Mouse (Mus musculus): ENCODE measurements around the gene Pbx1. TPM values are rescaled to one million over a fixed set of nuclear protein-coding genes. Genes with fewer than 3 reads are reported as not detected.

Gene Pbx1
- polyA plus RNA-seq, 1 experiment, result 141 TPM

DNA sequence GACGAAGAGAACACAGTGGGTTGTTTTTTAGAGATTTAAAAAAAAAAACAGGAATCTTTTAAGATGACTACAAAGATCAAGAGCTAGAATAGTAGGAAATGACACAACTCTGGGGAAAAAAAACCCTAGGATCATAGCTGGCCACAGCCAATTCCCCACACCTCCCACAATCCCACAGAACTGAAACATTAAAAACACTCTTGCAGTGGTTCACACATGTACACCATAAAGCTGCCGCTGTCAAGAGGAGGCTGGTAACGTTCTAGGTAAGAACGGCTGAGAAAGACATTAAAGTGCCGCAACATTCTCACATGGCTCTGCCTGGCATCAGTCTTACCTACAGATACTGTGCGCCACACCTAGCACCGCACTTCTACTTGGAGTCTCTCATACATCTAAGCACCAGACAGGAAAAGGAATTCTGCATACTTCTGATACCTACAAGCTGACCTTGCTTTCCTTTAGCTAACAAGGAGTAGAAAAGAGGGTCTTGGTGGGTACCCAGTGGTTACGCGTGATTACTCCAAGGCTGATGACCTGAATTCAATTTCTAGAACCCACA lies 176.6 kb downstream of the Pbx1 start:
- DNase-seq (ENCODE audit: low read depth), result no peak
- TF ChIP-seq CTCF (IDR thresholded peaks at IDR 0.05; ENCODE audit: borderline replicate concordance, extremely low read depth, insufficient read depth, insufficient read length) (no peak), POLR2A (IDR thresholded peaks at IDR 0.05; ENCODE audit: borderline replicate concordance, extremely low read depth, insufficient read depth, insufficient read length, poor library complexity, severe bottlenecking) (no peak)

- peak; percentile 92 for DNase-seq (ENCODE audit: low read depth)
- TF ChIP-seq CTCF (IDR thresholded peaks at IDR 0.05; ENCODE audit: borderline replicate concordance, extremely low read depth, insufficient read depth, insufficient read length), result no peak
- no peak for TF ChIP-seq POLR2A (IDR thresholded peaks at IDR 0.05; ENCODE audit: borderline replicate concordance, extremely low read depth, insufficient read depth, insufficient read length, poor library complexity, severe bottlenecking)
Measured at GRCm38 (mm10) chr1:168246968-168247724, 184.9 kb downstream of the Pbx1 start.

GRCm38 (mm10) chr1:168245539-168245938 lies 186.5 kb downstream of the Pbx1 start:
- DNase-seq (ENCODE audit: low read depth), result peak; percentile 97
- TF ChIP-seq POLR2A (IDR thresholded peaks at IDR 0.05; ENCODE audit: borderline replicate concordance, extremely low read depth, insufficient read depth, insufficient read length, poor library complexity, severe bottlenecking) (no peak), CTCF (IDR thresholded peaks at IDR 0.05; ENCODE audit: borderline replicate concordance, extremely low read depth, insufficient read depth, insufficient read length) (no peak)

- DNase-seq (ENCODE audit: low read depth), result no peak
- TF ChIP-seq POLR2A (IDR thresholded peaks at IDR 0.05; ENCODE audit: borderline replicate concordance, extremely low read depth, insufficient read depth, insufficient read length, poor library complexity, severe bottlenecking), result no peak
- no peak for TF ChIP-seq CTCF (IDR thresholded peaks at IDR 0.05; ENCODE audit: borderline replicate concordance, extremely low read depth, insufficient read depth, insufficient read length)
Measured at GRCm38 (mm10) chr1:168243759-168244158, 188.3 kb downstream of the Pbx1 start.

DNA sequence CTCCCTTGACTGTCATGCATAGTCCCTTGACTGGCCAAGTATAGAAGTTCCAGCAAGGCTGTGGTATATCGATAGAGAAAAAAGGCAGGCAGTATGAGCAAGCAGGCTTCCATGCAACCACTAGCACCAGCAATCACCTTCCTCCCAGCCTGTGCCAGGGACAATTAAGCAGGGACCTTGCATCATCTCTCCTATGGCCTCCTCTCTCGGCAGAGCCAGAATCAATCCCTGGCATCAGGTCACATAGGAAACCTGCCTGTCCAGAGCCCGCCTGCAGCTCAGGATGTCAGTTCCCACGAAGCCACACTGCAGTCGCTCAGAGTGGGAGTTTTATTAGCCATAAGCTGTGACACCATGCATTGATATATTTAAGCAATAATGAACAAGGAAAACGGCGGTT lies 189.0 kb downstream of the Pbx1 start:
- DNase-seq (ENCODE audit: low read depth), result peak; percentile 50
- TF ChIP-seq CTCF (IDR thresholded peaks at IDR 0.05; ENCODE audit: borderline replicate concordance, extremely low read depth, insufficient read depth, insufficient read length), result no peak
- no peak for TF ChIP-seq POLR2A (IDR thresholded peaks at IDR 0.05; ENCODE audit: borderline replicate concordance, extremely low read depth, insufficient read depth, insufficient read length, poor library complexity, severe bottlenecking)

DNA sequence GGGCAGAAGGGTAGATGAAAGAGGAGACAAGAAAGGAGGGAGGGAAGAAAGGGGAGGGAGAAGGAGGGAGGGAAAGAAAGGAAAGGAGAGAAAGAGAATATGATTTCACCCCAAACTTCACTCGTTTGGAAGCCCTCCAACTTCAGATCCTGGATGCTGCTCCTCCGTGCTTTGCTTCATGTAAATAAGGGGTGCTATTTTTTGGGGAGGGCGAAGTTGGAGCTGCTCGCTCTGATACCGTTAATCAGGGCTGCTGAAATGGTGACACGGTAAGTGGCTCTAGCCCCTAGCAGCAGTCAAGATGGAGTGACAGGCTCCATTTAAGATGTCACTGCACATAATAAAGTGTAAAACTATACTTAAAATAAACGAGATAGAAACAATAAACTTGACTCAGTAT lies 190.8 kb downstream of the Pbx1 start:
- DNase-seq (ENCODE audit: low read depth), result peak; percentile 83
- no peak for TF ChIP-seq POLR2A (IDR thresholded peaks at IDR 0.05; ENCODE audit: borderline replicate concordance, extremely low read depth, insufficient read depth, insufficient read length, poor library complexity, severe bottlenecking)
- TF ChIP-seq CTCF (IDR thresholded peaks at IDR 0.05; ENCODE audit: borderline replicate concordance, extremely low read depth, insufficient read depth, insufficient read length), result no peak

- peak; percentile 92 for DNase-seq (ENCODE audit: low read depth)
- TF ChIP-seq POLR2A (IDR thresholded peaks at IDR 0.05; ENCODE audit: borderline replicate concordance, extremely low read depth, insufficient read depth, insufficient read length, poor library complexity, severe bottlenecking) (no peak), CTCF (IDR thresholded peaks at IDR 0.05; ENCODE audit: borderline replicate concordance, extremely low read depth, insufficient read depth, insufficient read length) (no peak)
Measured at GRCm38 (mm10) chr1:168240846-168241245, 191.2 kb downstream of the Pbx1 start.

GRCm38 (mm10) chr1:168240386-168240785 lies 191.7 kb downstream of the Pbx1 start:
- no peak for DNase-seq (ENCODE audit: low read depth)
- TF ChIP-seq POLR2A (IDR thresholded peaks at IDR 0.05; ENCODE audit: borderline replicate concordance, extremely low read depth, insufficient read depth, insufficient read length, poor library complexity, severe bottlenecking) (no peak), CTCF (IDR thresholded peaks at IDR 0.05; ENCODE audit: borderline replicate concordance, extremely low read depth, insufficient read depth, insufficient read length) (no peak)

- TF ChIP-seq POLR2A (IDR thresholded peaks at IDR 0.05; ENCODE audit: borderline replicate concordance, extremely low read depth, insufficient read depth, insufficient read length, poor library complexity, severe bottlenecking) (no peak), CTCF (IDR thresholded peaks at IDR 0.05; ENCODE audit: borderline replicate concordance, extremely low read depth, insufficient read depth, insufficient read length) (no peak)
- no peak for DNase-seq (ENCODE audit: low read depth)
Measured at GRCm38 (mm10) chr1:168236101-168236500, 196.0 kb downstream of the Pbx1 start.

DNA sequence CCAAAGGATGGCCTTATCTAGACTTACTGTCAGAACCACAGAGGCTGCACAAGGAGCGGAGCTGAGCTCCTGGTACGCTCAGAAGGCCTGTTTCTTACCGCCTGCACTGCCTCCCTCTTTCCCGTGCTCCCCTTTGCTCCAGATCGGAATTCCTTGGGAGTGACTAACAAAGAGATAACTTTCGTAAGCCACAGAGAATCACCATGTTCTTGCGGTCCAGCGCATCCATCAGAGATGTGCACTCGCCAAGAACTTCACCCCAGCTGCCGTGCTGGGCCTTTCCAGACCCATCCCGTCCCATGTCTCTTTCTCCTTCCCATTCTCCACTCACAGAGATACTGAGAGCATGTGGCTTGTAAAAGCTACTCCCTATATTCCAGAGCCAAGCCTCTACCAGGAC lies 197.7 kb downstream of the Pbx1 start:
- TF ChIP-seq CTCF (IDR thresholded peaks at IDR 0.05; ENCODE audit: borderline replicate concordance, extremely low read depth, insufficient read depth, insufficient read length), result no peak
- TF ChIP-seq POLR2A (IDR thresholded peaks at IDR 0.05; ENCODE audit: borderline replicate concordance, extremely low read depth, insufficient read depth, insufficient read length, poor library complexity, severe bottlenecking), result no peak
- DNase-seq (ENCODE audit: low read depth), result no peak

DNA sequence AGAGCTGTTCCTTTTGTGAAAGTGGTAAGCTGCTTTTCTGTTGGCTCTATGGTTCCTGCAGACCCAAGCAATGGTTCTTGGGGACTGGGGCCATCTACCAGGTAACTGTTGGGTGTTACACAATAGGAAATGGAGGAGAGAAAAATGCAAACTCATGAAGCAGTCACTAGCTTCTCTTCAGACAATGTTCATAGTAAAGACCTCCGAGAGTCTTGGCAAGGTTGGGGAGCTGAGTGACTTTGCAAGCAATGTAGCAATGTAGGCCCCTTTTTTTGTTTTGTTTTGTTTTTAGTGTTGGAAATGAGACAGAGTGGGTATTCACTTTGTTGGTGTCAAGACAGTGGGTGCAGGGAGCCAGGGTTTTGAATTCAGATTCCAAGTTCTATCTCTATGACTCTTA lies 198.9 kb downstream of the Pbx1 start:
- TF ChIP-seq CTCF (IDR thresholded peaks at IDR 0.05; ENCODE audit: borderline replicate concordance, extremely low read depth, insufficient read depth, insufficient read length) (no peak), POLR2A (IDR thresholded peaks at IDR 0.05; ENCODE audit: borderline replicate concordance, extremely low read depth, insufficient read depth, insufficient read length, poor library complexity, severe bottlenecking) (no peak)
- DNase-seq (ENCODE audit: low read depth), result no peak

Data from brain, embryonic 14.5 days (tissue).